Mouse (Mus musculus) lung, postnatal 25 days (tissue): Measurements from ENCODE around the gene Trak2.
"Not testable (repeated sequence)": the region's sequence is repeated elsewhere in the genome, so short reads cannot be mapped to it uniquely, and the experiment has no call there.

ENCODE experiments used
- DNase-seq: peaks from one replicate; pipeline ENCODE4 v3.0.0; 2022; ENCODE audit warnings: low spot score

Gene Trak2

GRCm38 (mm10) chr1:58973366-58974221, at the start of gene Trak2, which contains the start of gene Stradb:
Trak2 (minus strand) TSS chr1:58973430.
Stradb (plus strand) TSS chr1:58973522.
- peak; percentile 97 for DNase-seq

GRCm38 (mm10) chr1:59021556-59021955, 48.3 kb upstream of the Trak2 start:
- no peak for DNase-seq

- DNase-seq: peak; percentile 17
Observed at GRCm38 (mm10) chr1:59009250-59009649, 36.0 kb upstream of the Trak2 start.

DNA sequence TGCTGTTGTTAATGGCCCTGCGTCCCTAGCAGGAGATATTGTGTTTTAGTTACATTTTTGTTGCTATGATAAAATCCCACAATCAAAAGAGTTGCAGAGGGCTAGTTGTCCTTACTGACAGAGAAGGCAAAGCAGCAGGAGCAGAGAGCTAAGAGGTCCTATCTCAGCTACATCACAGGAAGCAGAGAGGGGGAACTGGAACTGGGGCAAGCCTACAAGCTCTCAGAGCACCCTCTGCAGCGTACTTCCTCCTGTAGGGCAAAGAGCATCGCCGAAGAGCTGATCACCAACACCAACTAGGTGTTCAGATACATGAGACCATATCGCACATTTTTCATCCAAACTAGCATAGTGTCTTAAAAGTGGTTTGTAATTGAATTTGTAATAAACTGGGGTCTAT, 22.1 kb upstream of the Trak2 start:
- DNase-seq: no peak

GRCm38 (mm10) chr1:58993723-58994122, 20.5 kb upstream of the Trak2 start:
- DNase-seq: no peak

- no peak for DNase-seq
Observed at GRCm38 (mm10) chr1:58993144-58993543, 19.9 kb upstream of the Trak2 start.

- DNase-seq: no peak
Observed at GRCm38 (mm10) chr1:58984586-58984985, 11.4 kb upstream of the Trak2 start.

- DNase-seq: no peak
Observed at GRCm38 (mm10) chr1:58982276-58982675, 9.0 kb upstream of the Trak2 start.

- DNase-seq: no peak
Observed at GRCm38 (mm10) chr1:58972851-58973365, 322 bp downstream of the Trak2 start.

DNA sequence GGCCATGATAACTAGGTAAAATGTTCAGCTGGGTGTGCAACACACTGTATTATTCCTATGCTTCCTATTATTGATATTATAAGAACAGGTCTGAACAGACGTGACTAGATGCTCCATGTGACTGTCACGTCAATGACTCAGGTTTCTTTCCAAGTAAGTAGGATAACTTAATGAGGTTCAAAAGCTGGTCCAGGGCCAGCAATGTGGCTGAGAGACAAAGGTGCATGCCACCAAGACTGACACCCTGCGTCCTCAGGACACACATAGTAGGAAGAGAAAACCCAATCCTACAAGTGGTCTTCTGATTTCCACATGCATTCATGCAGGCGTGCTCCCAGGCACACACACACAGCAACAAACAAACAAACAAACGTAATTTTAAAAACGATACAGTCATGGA, 2.1 kb downstream of the Trak2 start:
- DNase-seq: no peak

DNA sequence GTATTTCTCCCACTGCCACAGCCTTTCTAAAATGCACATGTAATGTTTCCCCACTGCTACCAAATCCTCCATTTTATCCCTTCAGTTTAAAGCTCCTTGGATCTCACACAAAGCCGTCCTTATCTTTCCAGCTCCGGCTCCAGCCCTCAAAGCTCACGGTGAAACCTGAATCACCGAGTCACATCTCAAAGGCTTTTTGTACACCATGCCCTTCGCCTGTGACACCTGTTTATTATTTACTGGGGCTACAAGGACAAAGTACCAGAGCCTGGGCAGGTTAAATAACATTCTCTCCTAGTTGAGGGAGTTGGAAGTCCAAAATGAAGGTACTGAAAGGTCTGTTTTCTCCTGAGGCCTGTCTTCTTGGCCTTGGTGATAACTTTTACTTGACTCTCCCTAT, 3.2 kb downstream of the Trak2 start:
- DNase-seq: no peak

- no peak for DNase-seq
Observed at GRCm38 (mm10) chr1:58967534-58967933, 5.7 kb downstream of the Trak2 start.

GRCm38 (mm10) chr1:58962865-58963264, 10.4 kb downstream of the Trak2 start:
- no peak for DNase-seq

GRCm38 (mm10) chr1:58962418-58962817, 10.8 kb downstream of the Trak2 start:
- no peak for DNase-seq

GRCm38 (mm10) chr1:58961152-58961893, 11.9 kb downstream of the Trak2 start:
- peak; percentile 43 for DNase-seq

GRCm38 (mm10) chr1:58959682-58960081, 13.5 kb downstream of the Trak2 start:
- DNase-seq: no peak

DNA sequence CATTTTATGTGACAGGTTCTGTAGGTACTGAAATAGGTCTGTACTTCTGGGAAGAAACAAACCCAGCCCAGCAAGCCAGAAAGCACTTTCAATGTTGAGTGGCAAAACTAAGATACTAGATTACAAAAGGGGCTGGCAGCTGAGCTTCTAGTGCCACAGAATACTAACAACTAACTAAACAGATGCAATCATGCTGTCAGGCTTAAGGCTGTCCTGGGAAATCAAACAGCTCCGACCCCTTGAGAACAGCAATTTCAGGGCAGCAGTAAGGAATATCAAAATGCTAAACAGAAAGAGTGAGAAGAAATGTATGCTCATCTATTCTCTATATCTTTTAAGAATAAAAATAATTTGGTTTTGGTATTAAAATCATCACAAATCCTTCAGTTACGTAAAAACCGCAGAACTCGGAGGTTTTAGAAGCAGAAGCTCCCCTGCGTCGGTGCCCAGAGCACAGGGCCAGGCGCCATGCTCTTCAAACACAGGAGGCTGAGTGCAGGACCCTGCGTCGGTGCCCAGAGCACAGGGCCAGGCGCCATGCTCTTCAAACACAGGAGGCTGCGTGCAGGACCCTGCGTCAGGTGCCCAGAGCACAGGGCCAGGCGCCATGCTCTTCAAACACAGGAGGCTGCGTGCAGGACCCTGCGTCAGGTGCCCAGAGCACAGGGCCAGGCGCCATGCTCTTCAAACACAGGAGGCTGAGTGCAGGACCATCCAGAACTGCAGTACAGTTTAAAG, 14.3 kb downstream of the Trak2 start:
- DNase-seq: not testable (repeated sequence)

- no peak for DNase-seq
Observed at GRCm38 (mm10) chr1:58957931-58958330, 15.3 kb downstream of the Trak2 start.

DNA sequence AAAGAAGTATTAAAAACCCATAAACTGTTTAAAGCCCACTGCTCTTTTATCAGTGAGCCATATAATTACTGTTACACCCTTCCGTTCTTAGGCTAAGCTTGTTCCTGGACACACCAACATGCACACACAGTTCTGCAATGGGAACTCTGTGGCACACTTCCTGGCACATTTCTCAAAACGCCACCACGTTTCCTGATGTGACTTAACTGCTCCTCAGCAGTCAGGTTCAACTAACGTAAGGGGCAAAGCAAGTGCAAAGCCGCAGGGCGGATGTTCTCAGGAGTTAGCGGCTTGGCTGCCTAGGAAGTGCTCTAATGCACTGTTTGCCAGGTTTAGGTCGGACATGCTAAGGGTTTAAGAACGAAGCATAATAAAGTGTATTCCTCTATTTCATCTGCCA, 17.0 kb downstream of the Trak2 start:
- peak; percentile 82 for DNase-seq

DNA sequence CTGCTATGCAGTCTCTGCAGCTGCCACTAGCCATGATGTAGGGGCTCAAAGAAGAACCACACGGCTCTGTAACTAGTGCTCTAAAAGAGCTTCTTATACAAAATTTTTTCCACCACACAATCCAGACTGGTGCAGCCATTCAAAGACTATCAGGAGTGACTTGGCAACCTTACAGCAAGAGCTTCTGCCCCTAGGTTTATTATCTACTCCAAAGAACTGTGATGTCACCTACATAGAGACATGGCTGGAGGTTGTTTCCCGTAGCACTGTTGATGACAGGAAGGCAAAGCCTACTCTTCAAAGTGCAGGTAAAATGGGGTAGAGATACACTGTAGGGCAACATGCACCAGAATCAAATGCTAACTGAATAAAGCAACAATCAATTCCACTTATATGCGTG, 17.5 kb downstream of the Trak2 start:
- no peak for DNase-seq

- DNase-seq: no peak
Observed at GRCm38 (mm10) chr1:58954578-58955410, 18.4 kb downstream of the Trak2 start.
